Mouse (Mus musculus) liver, adult 2 months (tissue): ENCODE measurements around the gene Gtf2f2.

Experiments
- CTCF ChIP-seq: fragments of 200-500 bp; IDR thresholded peaks from 2 replicates; pipeline ENCODE4 v1.5.1; 2011; ENCODE audit warnings: low read depth, low read length, control low read depth
- POLR2A ChIP-seq: fragments of 200-500 bp; IDR thresholded peaks from 2 replicates; pipeline ENCODE4 v1.6.1; 2011; ENCODE audit warnings: low read length, control low read depth; ENCODE audit not compliant: insufficient read depth; ENCODE audit errors: extremely low read depth

DNA sequence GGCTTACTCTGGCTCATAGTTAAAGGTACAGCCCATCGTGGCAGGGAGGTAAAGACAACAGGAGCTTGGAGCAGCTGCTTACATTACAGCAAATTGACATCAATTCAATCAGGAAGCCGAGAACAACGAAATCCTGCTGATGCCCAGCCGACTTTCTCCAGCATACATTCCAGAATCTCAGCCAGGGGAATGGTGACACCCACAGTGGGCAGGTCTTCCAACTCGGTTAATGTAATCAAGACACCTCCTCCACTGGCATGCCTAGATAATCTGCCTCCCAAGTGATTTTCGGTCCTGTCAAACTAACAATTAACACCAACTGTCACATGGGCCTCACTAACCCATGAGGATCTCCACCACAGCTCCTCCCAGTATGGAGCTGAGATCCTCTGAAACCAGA is 148.0 kb downstream of the Gtf2f2 start:
- no peak for TF ChIP-seq CTCF
- TF ChIP-seq POLR2A, result no peak
